Mouse (Mus musculus) E14TG2a.4 (cell line): ENCODE results near the gene Sectm1a.

Experiments used
- H3K27me3 ChIP-seq: 2 replicates; pipeline ENCODE4 v1.6.1; 2014; ENCODE audit warnings: low read length, control low read depth; ENCODE audit not compliant: insufficient read depth
- H3K36me3 ChIP-seq: 2 replicates; pipeline ENCODE4 v1.6.1; 2014; ENCODE audit warnings: low read length, control low read depth; ENCODE audit not compliant: insufficient read depth
- H3K4me1 ChIP-seq: replicated peaks from 2 replicates; pipeline ENCODE4 v1.6.1; 2014; ENCODE audit warnings: low read depth, low read length, control low read depth
- H3K4me3 ChIP-seq: replicated peaks from 2 replicates; pipeline ENCODE4 v1.5.1; 2014; ENCODE audit warnings: mild to moderate bottlenecking, low read length
- H3K9me3 ChIP-seq: 2 replicates; pipeline ENCODE4 v1.6.1; 2014; ENCODE audit warnings: low read length, control low read depth
- CTCF ChIP-seq: conservative IDR thresholded peaks from 2 replicates; pipeline ENCODE4 v1.5.1; 2014; ENCODE audit warnings: low read length
- NANOG ChIP-seq: IDR thresholded peaks from 2 replicates; pipeline ENCODE4 v1.6.1; 2014; ENCODE audit warnings: borderline replicate concordance, low read length, mixed read lengths
- POU5F1 ChIP-seq: IDR thresholded peaks from 2 replicates; pipeline ENCODE4 v1.6.1; 2014; ENCODE audit warnings: low read length, borderline replicate concordance

The Sectm1a gene

GRCm38 (mm10) chr11:121081120-121081519 is at the start of gene Sectm1a:
Gene Sectm1a (minus strand): TSS chr11:121081220.
- Histone ChIP-seq H3K4me1 (no peaks in the 10 kb centered on the region), H3K36me3 (no peaks in the 10 kb centered on the region), H3K27me3 (no peaks in the 10 kb centered on the region), H3K4me3 (no peak within 1 kb of the TSS), H3K9me3 (peaks cover 18% of the 10 kb centered on the region)
- TF ChIP-seq CTCF (no peak), NANOG (no peak), POU5F1 (no peak)

DNA sequence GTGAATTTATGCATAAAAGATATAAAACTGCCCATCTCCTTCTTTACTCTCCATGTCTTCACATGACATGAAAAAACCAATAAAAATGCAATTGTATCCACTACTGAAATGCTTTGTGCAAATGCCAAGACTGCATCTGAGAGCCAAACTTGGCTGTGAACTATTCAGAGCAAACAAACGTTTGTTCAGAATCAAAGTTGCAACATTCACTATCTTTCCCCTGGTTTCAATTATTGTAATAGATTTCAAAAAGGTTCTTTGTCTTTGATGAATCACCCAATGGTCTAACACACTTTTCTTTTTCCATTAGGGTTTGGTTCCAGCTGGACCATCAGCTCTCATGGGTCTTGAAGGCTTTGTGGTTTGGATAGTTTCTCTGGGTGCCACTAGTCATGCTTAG is 48.6 kb upstream of the Sectm1a start:
- Histone ChIP-seq H3K9me3 (no peaks in the 10 kb centered on the region), H3K27me3 (no peaks in the 10 kb centered on the region; the same call in 1 of the 2 replicates), H3K4me3 (no peak overlapping the region), H3K4me1 (no peaks in the 10 kb centered on the region), H3K36me3 (no peaks in the 10 kb centered on the region)
- no peak for TF ChIP-seq NANOG
- no peak for TF ChIP-seq CTCF
- no peak for TF ChIP-seq POU5F1

GRCm38 (mm10) chr11:121127441-121127840 is 46.4 kb upstream of the Sectm1a start:
- H3K4me3 ChIP-seq, result no peak overlapping the region
- no peaks in the 10 kb centered on the region for H3K36me3 ChIP-seq
- H3K27me3 ChIP-seq, result no peaks in the 10 kb centered on the region; the same call in 1 of the 2 replicates
- H3K4me1 ChIP-seq, result no peaks in the 10 kb centered on the region
- no peaks in the 10 kb centered on the region for H3K9me3 ChIP-seq
- no peak for TF ChIP-seq POU5F1
- TF ChIP-seq CTCF, result no peak
- TF ChIP-seq NANOG, result no peak

DNA sequence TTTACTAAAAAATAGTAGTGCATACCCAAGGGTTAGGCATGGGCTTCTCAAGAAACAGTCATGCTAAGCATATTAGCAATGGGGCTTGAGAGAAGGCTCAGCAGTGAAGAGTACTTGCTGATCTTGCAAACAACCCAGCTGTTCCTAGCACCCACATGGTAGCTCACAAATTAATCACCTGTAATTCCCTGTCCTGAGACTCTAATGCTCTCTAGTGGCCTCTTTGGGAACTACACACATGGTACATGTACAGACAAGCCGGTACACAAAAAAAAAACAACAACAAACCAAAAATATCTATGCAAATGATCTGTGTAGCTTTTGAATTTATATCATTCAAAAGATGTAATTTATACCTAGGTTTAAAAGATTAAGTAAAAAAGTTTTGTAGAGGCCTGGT is 45.4 kb upstream of the Sectm1a start:
- no peak overlapping the region for H3K4me3 ChIP-seq
- H3K9me3 ChIP-seq, result no peaks in the 10 kb centered on the region
- no peak for TF ChIP-seq NANOG
- TF ChIP-seq CTCF, result peak; percentile 89
- H3K27me3 ChIP-seq, result no peaks in the 10 kb centered on the region; the same call in 1 of the 2 replicates
- no peaks in the 10 kb centered on the region for H3K36me3 ChIP-seq
- H3K4me1 ChIP-seq, result no peaks in the 10 kb centered on the region

DNA sequence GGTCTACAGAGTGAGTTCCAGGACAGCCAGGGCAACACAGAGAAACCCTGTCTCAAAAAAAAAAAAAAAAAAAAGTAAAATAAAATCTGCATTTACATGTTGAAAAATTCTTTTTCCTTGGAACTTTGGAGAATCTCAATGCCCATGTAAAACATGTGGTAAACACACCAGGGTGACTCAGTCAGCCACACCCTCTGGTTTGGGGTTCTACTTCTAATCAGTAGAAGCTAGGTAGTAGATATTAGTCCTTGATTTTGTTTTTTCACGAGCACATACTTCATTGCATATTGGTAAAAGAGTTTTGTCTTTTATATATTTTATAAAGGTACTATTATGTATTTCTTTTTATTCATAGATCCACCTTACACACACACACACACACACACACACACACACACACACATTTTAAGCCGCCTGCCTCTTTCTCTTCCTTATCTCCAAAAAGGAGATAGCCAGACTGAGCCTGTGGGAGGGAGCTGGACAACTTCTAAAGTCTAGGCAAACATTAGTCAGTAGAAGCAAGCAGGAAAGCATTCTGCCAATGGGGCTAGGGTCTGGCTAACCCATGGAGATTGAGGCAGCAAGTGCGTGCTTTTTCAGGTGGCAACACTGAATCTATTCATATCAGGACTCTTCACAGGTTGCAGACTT is 44.6 kb upstream of the Sectm1a start:
- no peak overlapping the region for H3K4me3 ChIP-seq
- no peaks in the 10 kb centered on the region for H3K36me3 ChIP-seq
- H3K4me1 ChIP-seq, result no peaks in the 10 kb centered on the region
- no peaks in the 10 kb centered on the region; the same call in 1 of the 2 replicates for H3K27me3 ChIP-seq
- TF ChIP-seq NANOG, result no peak
- no peaks in the 10 kb centered on the region for H3K9me3 ChIP-seq

GRCm38 (mm10) chr11:121123438-121123837 is 42.4 kb upstream of the Sectm1a start:
- 0 out of 2 replicates have a peak, but pooled peaks cover 3% of the 10 kb centered on the region for H3K4me1 ChIP-seq
- H3K9me3 ChIP-seq, result no peaks in the 10 kb centered on the region
- TF ChIP-seq POU5F1, result no peak
- TF ChIP-seq NANOG, result no peak
- no peak for TF ChIP-seq CTCF
- H3K27me3 ChIP-seq, result peaks cover 3% of the 10 kb centered on the region; the same call in 1 of the 2 replicates
- H3K36me3 ChIP-seq, result no peaks in the 10 kb centered on the region
- H3K4me3 ChIP-seq, result no peak overlapping the region

GRCm38 (mm10) chr11:121122024-121122670 is 41.1 kb upstream of the Sectm1a start:
- H3K36me3 ChIP-seq, result no peaks in the 10 kb centered on the region
- no peak for TF ChIP-seq POU5F1
- no peak for TF ChIP-seq CTCF
- no peak for TF ChIP-seq NANOG
- H3K9me3 ChIP-seq, result 0 out of 2 replicates have a peak, but pooled peaks cover 3% of the 10 kb centered on the region
- no peak overlapping the region for H3K4me3 ChIP-seq
- peaks cover 3% of the 10 kb centered on the region; the same call in 1 of the 2 replicates for H3K4me1 ChIP-seq
- peaks cover 15% of the 10 kb centered on the region for H3K27me3 ChIP-seq

GRCm38 (mm10) chr11:121121151-121121550 is 40.1 kb upstream of the Sectm1a start:
- no peak for TF ChIP-seq POU5F1
- H3K4me3 ChIP-seq, result no peak overlapping the region
- peaks cover 24% of the 10 kb centered on the region for H3K27me3 ChIP-seq
- no peaks in the 10 kb centered on the region for H3K36me3 ChIP-seq
- peaks cover 3% of the 10 kb centered on the region; the same call in 1 of the 2 replicates for H3K4me1 ChIP-seq
- 0 out of 2 replicates have a peak, but pooled peaks cover 3% of the 10 kb centered on the region for H3K9me3 ChIP-seq

GRCm38 (mm10) chr11:121118577-121118976 is 37.6 kb upstream of the Sectm1a start, which contains the start of gene Tex19.2:
Gene Tex19.2 (minus strand): TSS chr11:121118677.
- Histone ChIP-seq H3K4me1 (peaks cover 3% of the 10 kb centered on the region; the same call in 1 of the 2 replicates), H3K36me3 (no peaks in the 10 kb centered on the region), H3K9me3 (0 out of 2 replicates have a peak, but pooled peaks cover 3% of the 10 kb centered on the region), H3K27me3 (peaks cover 24% of the 10 kb centered on the region), H3K4me3 (no peak within 1 kb of the TSS)
- TF ChIP-seq NANOG (no peak), POU5F1 (no peak), CTCF (no peak)
